Comparison of ENCODE assay signal across 7 mouse cellular contexts in the genomic region with DNA sequence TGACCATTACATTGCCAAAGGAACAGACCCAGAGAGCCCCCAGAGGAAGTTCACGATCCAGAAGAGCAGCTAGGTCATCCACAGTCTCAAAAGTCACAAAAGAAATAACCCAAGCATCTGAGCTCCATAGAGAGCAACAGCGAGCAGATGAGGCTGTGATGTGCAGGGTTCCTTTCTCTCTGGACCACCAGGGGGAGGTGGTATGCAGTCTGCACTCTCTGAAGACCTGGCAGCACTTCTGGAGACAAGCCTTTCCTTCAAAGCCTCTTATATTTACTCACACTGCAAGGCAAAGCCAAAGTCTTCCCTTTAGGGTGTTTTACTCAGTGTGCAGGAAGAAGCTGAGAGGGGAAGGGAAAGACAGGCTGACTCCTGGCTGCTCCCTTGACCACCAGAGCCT. TPM values are rescaled to one million over a fixed set of nuclear protein-coding genes. Genes with fewer than 3 reads are reported as not detected.
DNase-seq lines count a peak whose midpoint lies in the region; ATAC-seq and TF ChIP-seq lines count a peak whose summit lies in the region.

No protein-coding gene starts in this region.

- peaks cover 32% of the 10 kb centered on the region for H3K4me1 ChIP-seq in liver, embryonic 12.5 days
- H3K4me1 ChIP-seq in heart, embryonic 15.5 days (replicated peaks) = peaks cover 18% of the 10 kb centered on the region
- 0 out of 2 replicates have a peak, but pooled peaks cover 1% of the 10 kb centered on the region for H3K4me1 ChIP-seq in small intestine, adult 2 months (ENCODE audit: control insufficient read depth, insufficient read depth, insufficient read length, low read length)

- no peaks in the 10 kb centered on the region; the same call in 1 of the 2 replicates for H3K27me3 ChIP-seq in liver, embryonic 12.5 days (replicated peaks)
- no peaks in the 10 kb centered on the region for H3K27me3 ChIP-seq in heart, embryonic 15.5 days
- no peaks in the 10 kb centered on the region for H3K27me3 ChIP-seq in small intestine, adult 2 months (ENCODE audit: control insufficient read depth, insufficient read depth, low read length)

- no peak overlapping the region for H3K4me2 ChIP-seq in liver, embryonic 12.5 days
- no peak overlapping the region for H3K4me2 ChIP-seq in heart, embryonic 15.5 days

- H3K36me3 ChIP-seq in liver, embryonic 12.5 days = peaks cover 61% of the 10 kb centered on the region
- peaks cover 28% of the 10 kb centered on the region for H3K36me3 ChIP-seq in heart, embryonic 15.5 days
- peaks cover 27% of the 10 kb centered on the region for H3K36me3 ChIP-seq in small intestine, adult 2 months (ENCODE audit: control insufficient read depth, insufficient read depth, low read length)

- TF ChIP-seq CTCF in small intestine, adult 2 months (IDR thresholded peaks at IDR 0.05; ENCODE audit: extremely low read depth, insufficient read length, insufficient replicate concordance, low read depth, low read length) = peak; percentile 50; the same call in 1 of the 2 replicates

- H3K27ac ChIP-seq in liver, embryonic 12.5 days = no peak overlapping the region
- peak overlapping the region; percentile 4; the same call in 1 of the 2 replicates for H3K27ac ChIP-seq in heart, embryonic 15.5 days
- no peak overlapping the region for H3K27ac ChIP-seq in small intestine, adult 2 months (ENCODE audit: insufficient read depth, low read depth, low read length)

- no peak overlapping the region for H3K9ac ChIP-seq in liver, embryonic 12.5 days
- H3K9ac ChIP-seq in heart, embryonic 15.5 days = no peak overlapping the region; the same call in 1 of the 2 replicates

- DNase-seq in liver = peak; percentile 43
- DNase-seq in MN1 (ENCODE audit: low spot score) = peak; percentile 59
- DNase-seq in cerebellum, postnatal 36 days = peak; percentile 46 to 48
- peak; percentile 42 to 59 for DNase-seq in lung, adult 18-20 months

- H3K9me3 ChIP-seq in liver, embryonic 12.5 days (replicated peaks) = peaks cover 3% of the 10 kb centered on the region; the same call in 1 of the 2 replicates
- no peaks in the 10 kb centered on the region for H3K9me3 ChIP-seq in heart, embryonic 15.5 days (replicated peaks)

- H3K4me3 ChIP-seq in liver, embryonic 12.5 days = no peak overlapping the region
- no peak overlapping the region for H3K4me3 ChIP-seq in heart, embryonic 15.5 days
- H3K4me3 ChIP-seq in small intestine, adult 2 months (ENCODE audit: low read depth, low read length) = no peak overlapping the region

- no peak for TF ChIP-seq POLR2A in small intestine, adult 2 months (IDR thresholded peaks at IDR 0.05; ENCODE audit: low read depth, low read length)

- ATAC-seq in liver, embryonic 12.5 days = no peak
- ATAC-seq in heart, embryonic 15.5 days (replicated peaks; ENCODE audit: insufficient number of reproducible peaks, insufficient read depth, low FRiP score, low read depth) = 0 out of 2 replicates have a peak, but pooled peaks have one; percentile 29

- 57% methylated on average over 2 of the region's 2 CpGs for WGBS in liver, embryonic 12.5 days (ENCODE audit: insufficient replicate concordance)
- 39% methylated on average over 2 of the region's 2 CpGs for WGBS in heart, embryonic 15.5 days
- 72% methylated on average over 2 of the region's 2 CpGs for WGBS in small intestine, adult 2 months

RNA-seq across cellular contexts. Expression of a gene that starts 25.5 kb away (rescaled TPM):
- polyA plus RNA-seq in liver, embryonic 12.5 days (2016; fragmentation: Nextera tagmentation; extraction: Ambion mirVana) = 6.7 and 6.8 TPM in 2 replicates
- polyA plus RNA-seq in heart, embryonic 15.5 days (2015; fragmentation: Nextera tagmentation; extraction: Ambion mirVana) = 3.8 and 5.2 TPM in 2 replicates
- polyA plus RNA-seq in small intestine, adult 2 months (2012; rRNA removed) = 14.2 and 31.2 TPM in 2 replicates
